Mouse (Mus musculus) ovary, postnatal 10 days (tissue): ENCODE data around the gene 1810055G02Rik.
A peak's percentile ranks its signal among the peaks of the same experiment; 100 is the strongest.

Experiments used
- DNase-seq: peaks from one replicate; pipeline ENCODE4 v3.0.0; 2022; ENCODE audit warnings: low spot score

Gene 1810055G02Rik

DNA sequence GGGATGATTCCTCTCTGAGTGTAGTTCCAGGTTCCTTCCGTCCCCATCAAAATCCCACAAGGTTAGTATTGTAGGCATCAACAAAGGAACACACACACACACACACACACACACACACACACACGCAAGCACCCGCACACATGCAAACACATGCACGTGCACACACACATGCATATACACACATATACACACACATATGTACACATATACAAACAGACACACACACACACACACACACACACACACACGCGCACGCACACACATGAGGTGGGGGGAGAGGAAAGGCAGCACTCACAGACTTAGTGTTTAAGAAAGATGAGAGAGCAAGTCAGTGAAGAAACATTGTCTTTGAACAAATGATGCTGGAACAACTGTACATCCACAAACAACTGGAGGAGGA lies 35.3 kb downstream of the 1810055G02Rik start:
- no peak for DNase-seq

DNA sequence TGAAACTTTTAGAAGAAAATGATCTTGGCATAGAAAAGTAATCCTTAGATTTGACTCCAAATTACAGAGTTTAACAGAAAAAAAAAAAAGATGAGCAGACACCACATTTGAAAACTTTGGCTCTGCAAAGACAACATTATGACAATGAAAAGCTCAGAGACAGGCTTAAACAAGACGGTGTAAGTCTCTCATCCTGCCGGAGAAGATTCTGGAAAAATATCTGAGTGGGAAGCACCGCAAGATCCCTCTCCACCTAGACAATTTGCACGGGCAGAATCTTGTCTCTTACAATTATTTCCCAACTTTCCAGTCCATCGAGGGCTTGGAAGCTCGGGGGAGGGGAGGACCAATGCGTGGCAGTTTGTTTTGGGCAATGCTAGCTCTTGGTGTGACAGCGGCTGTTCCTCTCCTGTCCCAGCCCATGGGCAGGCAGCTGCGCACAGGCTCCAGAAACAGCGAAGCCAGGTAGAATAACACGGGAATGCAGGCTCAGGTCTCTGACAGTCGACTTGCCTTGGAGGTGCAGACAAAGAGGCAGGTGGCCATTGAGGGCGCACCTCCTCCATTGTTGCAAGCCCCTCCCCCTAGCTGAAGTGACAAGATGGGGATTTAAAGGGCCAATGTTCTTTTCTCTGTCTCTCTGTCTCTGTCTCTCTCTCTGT lies 35.9 kb downstream of the 1810055G02Rik start:
- peak; percentile 63 for DNase-seq

DNA sequence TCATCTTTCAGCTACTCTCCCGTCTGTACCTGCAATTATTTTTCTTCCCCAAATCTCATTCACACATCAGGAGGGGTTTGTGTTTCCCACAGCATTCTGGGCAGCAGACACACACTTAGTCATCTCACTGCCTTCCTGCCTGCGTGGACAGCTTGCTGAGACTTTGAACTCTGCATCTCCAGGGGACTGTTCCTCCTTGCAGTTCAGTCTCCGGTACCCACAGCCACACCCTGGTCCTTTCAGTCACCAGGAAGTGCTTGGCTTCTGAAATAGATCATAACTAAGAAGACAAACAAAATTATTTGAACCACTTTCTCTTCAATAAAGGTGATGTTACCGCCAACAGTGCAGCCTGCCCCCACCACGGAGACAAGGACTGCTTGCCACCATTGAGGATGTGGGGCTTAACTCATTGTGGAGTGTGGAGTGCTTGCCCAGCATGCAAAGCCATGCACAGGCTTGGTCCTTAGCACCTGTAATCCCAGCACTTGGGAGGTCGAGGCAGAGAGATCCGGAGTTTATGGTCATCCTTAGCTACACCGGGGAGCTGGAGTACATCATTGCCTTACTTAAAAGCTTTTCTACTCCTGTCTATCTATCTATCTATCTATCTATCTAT lies 44.6 kb downstream of the 1810055G02Rik start:
- no peak for DNase-seq

DNA sequence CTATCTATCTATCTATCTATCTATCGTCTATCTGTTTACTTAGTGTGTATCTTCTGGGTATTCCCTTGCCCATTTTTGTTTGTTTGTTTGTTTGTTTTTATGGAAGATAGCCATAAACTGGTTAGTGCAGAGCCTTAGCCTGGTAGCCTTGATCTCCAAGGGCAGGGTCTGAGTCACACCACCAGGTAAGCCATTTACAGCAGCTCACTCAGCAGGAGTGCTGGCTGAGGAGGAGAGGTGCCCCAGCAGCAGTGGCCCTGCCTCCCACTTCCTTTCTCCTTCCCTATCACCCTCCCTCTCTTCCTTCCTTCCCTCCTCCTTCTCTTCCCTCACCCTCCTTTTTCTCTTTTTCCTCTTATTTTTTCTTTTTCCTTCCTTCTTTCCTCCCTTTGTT lies 45.1 kb downstream of the 1810055G02Rik start:
- DNase-seq: no peak

DNA sequence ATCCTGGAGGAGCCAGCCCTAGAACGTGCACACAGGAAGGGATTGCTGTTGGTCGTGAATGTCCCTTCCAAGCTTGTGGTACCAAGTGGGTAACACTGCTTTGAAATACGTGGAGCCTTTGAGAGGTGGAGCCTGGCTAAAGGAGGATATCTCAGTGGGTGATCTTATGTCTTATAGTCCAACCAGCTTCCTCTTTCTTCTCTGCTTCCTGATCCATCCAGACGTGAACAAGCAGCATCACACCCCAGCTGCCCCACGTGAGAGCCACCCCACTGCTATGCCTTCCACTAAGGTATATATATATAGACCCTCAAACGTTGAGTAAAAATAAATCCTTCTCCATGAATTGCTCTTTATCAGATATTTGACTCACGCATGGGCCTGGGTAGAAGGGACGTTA lies 45.6 kb downstream of the 1810055G02Rik start:
- no peak for DNase-seq

DNA sequence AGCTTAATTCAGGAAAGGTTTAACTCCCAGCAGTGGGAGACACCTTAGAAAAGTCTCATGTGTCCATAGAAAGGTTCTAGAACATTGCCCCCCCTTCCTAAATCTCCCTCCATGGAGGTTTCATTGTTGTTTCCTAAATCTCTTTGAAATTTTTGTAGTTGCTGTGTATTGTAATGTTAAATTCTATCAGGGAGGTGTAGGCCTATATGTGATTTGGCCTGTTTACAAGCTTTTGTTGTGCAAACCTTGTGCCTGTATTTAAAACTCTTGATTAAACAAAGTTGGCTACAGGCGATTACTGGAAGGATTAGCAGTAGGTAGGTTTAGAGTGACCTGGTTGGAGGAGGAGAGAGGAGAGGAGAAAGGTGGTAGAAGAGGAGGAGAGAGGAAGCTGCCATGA lies 49.8 kb downstream of the 1810055G02Rik start:
- DNase-seq: no peak

DNA sequence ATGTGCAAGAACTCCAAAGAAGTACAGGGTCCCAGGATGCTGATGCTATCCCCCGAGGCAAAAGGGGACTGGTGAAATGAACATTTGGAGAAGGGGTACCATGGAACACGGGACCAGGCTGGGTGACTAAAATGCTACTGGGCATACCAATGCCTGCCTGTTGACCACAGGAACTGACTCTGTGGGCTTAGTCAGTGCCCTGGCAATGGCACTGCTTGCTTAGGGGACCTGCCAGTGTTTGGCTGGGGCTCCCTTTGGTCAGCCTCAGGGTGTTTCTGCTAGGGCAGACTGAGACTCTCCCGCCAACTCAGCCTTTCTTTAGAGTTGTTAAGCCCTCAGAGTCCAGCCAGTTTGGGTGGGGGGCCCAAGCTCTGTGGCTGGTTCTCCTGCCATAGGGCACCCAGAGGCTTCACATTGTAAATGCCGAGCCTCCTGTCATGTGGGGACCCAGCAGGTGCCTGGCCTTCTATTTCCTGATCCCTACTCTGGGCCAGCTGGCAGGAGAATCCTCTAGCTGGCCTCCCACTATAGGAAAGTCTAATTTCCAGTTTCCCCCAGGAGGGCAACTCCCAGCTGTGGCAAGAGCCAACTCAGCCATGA lies 57.2 kb downstream of the 1810055G02Rik start:
- DNase-seq: no peak

DNA sequence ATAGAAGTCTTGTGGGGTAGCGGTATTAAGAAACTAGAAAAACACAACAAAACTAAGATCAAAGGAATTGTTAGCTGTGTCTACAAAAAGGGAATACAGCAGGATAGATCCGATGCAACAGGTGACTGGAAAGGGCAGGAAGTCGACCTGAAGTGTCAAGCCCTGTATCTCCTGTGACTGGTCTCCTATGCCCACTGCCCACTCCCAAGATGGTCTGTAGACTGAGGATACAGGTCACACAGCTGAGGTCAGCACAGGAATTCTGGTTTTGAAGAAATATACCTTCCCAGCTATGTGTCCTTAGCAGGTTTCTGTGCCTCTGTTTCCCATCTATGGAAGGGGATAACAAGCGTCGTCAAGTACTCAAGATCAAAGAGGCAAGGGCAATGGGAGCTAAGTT lies 58.3 kb downstream of the 1810055G02Rik start:
- no peak for DNase-seq

DNA sequence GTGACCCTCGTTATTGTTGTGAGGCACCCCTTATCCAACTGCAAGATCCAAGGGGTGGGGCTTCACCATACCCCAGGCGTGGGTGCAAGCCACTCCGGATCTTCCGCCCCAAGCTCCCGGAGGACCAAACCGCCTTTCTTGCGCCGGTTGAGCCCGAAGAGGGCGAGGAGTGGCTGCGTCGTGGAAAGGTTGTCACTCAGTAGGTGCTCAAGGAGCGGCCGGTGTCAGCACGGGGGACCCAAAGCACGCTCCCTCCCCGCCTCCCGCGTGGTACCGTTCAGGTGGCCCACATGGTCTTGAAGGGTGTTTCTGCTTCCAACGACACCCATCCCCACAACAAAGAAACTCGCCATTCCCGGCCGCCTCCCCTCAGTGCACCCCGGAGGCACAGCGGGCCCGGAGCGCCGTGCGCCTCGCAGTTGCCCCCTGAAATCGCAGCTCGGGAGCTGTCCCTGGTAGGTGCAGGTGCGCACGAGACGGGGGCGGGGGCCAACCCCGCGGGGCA lies 59.2 kb downstream of the 1810055G02Rik start, which contains the start of gene Kmt5b:
TSS of gene Kmt5b (plus strand) at position 146 of the 505 bp plus-strand sequence.
- DNase-seq: no peak
